Mouse (Mus musculus): ENCODE results near the gene Fam136a.

DNA sequence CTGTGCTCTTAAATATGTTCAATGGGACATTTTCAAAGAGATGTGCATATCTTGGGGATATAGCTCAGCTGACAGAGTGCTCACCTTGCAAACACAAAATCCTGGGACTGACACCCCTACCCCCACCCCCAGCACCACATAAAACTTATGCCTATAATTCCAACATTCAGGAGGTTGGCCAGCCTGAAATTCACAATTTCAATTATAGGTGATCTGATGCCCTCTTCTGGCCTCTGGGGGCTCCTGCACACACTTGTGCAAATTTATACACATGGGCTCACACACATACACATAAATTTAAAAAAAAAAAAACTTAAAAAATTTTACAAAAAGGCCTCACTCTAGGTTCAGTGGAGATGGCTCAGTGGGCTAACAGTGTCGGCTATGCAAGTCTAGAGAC, 27.7 kb downstream of the Fam136a start:
- TF ChIP-seq CTCF (conservative IDR thresholded peaks at IDR 0.05; ENCODE audit: low read length) (no peak; the same call in 1 of the 2 replicates), POU5F1 (IDR thresholded peaks at IDR 0.05; ENCODE audit: borderline replicate concordance, low read length) (no peak)

All from E14TG2a.4 (cell line).